Mouse (Mus musculus): ENCODE data around the gene Ccr10. TPM values are rescaled to one million over a fixed set of nuclear protein-coding genes. Genes with fewer than 3 reads are reported as not detected.

Gene Ccr10
- polyA plus RNA-seq, 1 experiment from 2014 or later = 0.11 TPM

- no peak overlapping the region for H3K4me3 ChIP-seq (ENCODE audit: low read depth, low read length)
- no peak for TF ChIP-seq CTCF (IDR thresholded peaks at IDR 0.05; ENCODE audit: low read depth)
- no peaks in the 10 kb centered on the region for H3K27me3 ChIP-seq (ENCODE audit: insufficient read depth, low read length)
- ATAC-seq (ENCODE audit: insufficient read depth) (no peak), DNase-seq (no peak)
- H3K4me2 ChIP-seq = no peak overlapping the region
- H3K36me3 ChIP-seq (ENCODE audit: insufficient read depth) = no peaks in the 10 kb centered on the region
- 25% methylated on average over 10 of the region's 10 CpGs for WGBS
- no peaks in the 10 kb centered on the region for H3K9me3 ChIP-seq (ENCODE audit: low read depth, low read length)
- H3K9ac ChIP-seq = no peak overlapping the region
- no peak overlapping the region for H3K27ac ChIP-seq (ENCODE audit: low read depth)
- H3K4me1 ChIP-seq (ENCODE audit: insufficient read depth) = 0 out of 2 replicates have a peak, but pooled peaks cover 4% of the 10 kb centered on the region
Measured at GRCm38 (mm10) chr11:101146377-101146776, 28.9 kb downstream of the Ccr10 start.

- peak; percentile 73 for DNase-seq
- Histone ChIP-seq H3K27ac (ENCODE audit: low read depth) (no peak overlapping the region), H3K36me3 (ENCODE audit: insufficient read depth) (no peaks in the 10 kb centered on the region), H3K9me3 (ENCODE audit: low read depth, low read length) (no peaks in the 10 kb centered on the region), H3K4me2 (peak overlapping the region; percentile 63), H3K27me3 (ENCODE audit: insufficient read depth, low read length) (peaks cover 9% of the 10 kb centered on the region; the same call in 1 of the 2 replicates), H3K4me1 (ENCODE audit: insufficient read depth) (peaks cover 11% of the 10 kb centered on the region), H3K4me3 (ENCODE audit: low read depth, low read length) (peak overlapping the region; percentile 24), H3K9ac (peak overlapping the region; percentile 40)
- WGBS = 19% methylated on average over 19 of the region's 19 CpGs
- ATAC-seq (ENCODE audit: insufficient read depth) = peak; percentile 58; the same call in 1 of the 2 replicates
- TF ChIP-seq CTCF (IDR thresholded peaks at IDR 0.05; ENCODE audit: low read depth) = no peak
Measured at GRCm38 (mm10) chr11:101143338-101144225, 31.7 kb downstream of the Ccr10 start.

- Histone ChIP-seq H3K4me2 (no peak overlapping the region), H3K36me3 (ENCODE audit: insufficient read depth) (no peaks in the 10 kb centered on the region), H3K9ac (no peak overlapping the region), H3K4me1 (ENCODE audit: insufficient read depth) (peaks cover 11% of the 10 kb centered on the region), H3K27ac (ENCODE audit: low read depth) (no peak overlapping the region), H3K27me3 (ENCODE audit: insufficient read depth, low read length) (peaks cover 9% of the 10 kb centered on the region; the same call in 1 of the 2 replicates), H3K9me3 (ENCODE audit: low read depth, low read length) (no peaks in the 10 kb centered on the region), H3K4me3 (ENCODE audit: low read depth, low read length) (no peak overlapping the region)
- 78% methylated on average over 10 of the region's 10 CpGs for WGBS
- no peak for TF ChIP-seq CTCF (IDR thresholded peaks at IDR 0.05; ENCODE audit: low read depth)
- DNase-seq (no peak), ATAC-seq (ENCODE audit: insufficient read depth) (no peak)
Measured at GRCm38 (mm10) chr11:101142215-101142967, 32.9 kb downstream of the Ccr10 start.

- DNase-seq (no peak), ATAC-seq (ENCODE audit: insufficient read depth) (no peak)
- peak overlapping the region; percentile 65; the same call in 1 of the 2 replicates for H3K27ac ChIP-seq (ENCODE audit: low read depth)
- 74% methylated on average over 8 of the region's 8 CpGs for WGBS
- no peaks in the 10 kb centered on the region for H3K9me3 ChIP-seq (ENCODE audit: low read depth, low read length)
- no peak overlapping the region for H3K4me3 ChIP-seq (ENCODE audit: low read depth, low read length)
- peaks cover 9% of the 10 kb centered on the region; the same call in 1 of the 2 replicates for H3K27me3 ChIP-seq (ENCODE audit: insufficient read depth, low read length)
- H3K4me2 ChIP-seq = no peak overlapping the region
- no peak overlapping the region for H3K9ac ChIP-seq
- peaks cover 11% of the 10 kb centered on the region for H3K4me1 ChIP-seq (ENCODE audit: insufficient read depth)
- no peaks in the 10 kb centered on the region for H3K36me3 ChIP-seq (ENCODE audit: insufficient read depth)
- no peak for TF ChIP-seq CTCF (IDR thresholded peaks at IDR 0.05; ENCODE audit: low read depth)
Measured at GRCm38 (mm10) chr11:101141088-101141487, 34.2 kb downstream of the Ccr10 start.

- ATAC-seq (ENCODE audit: insufficient read depth) (0 out of 2 replicates have a peak, but pooled peaks have one; percentile 22), DNase-seq (peak; percentile 78)
- Histone ChIP-seq H3K4me2 (peak overlapping the region; percentile 57), H3K9ac (peak overlapping the region; percentile 41), H3K9me3 (ENCODE audit: low read depth, low read length) (no peaks in the 10 kb centered on the region), H3K27ac (ENCODE audit: low read depth) (peak overlapping the region; percentile 65; the same call in 1 of the 2 replicates), H3K4me3 (ENCODE audit: low read depth, low read length) (peak overlapping the region; percentile 26), H3K4me1 (ENCODE audit: insufficient read depth) (peaks cover 11% of the 10 kb centered on the region), H3K36me3 (ENCODE audit: insufficient read depth) (no peaks in the 10 kb centered on the region), H3K27me3 (ENCODE audit: insufficient read depth, low read length) (peaks cover 9% of the 10 kb centered on the region; the same call in 1 of the 2 replicates)
- 31% methylated on average over 27 of the region's 27 CpGs for WGBS
- no peak for TF ChIP-seq CTCF (IDR thresholded peaks at IDR 0.05; ENCODE audit: low read depth)
Measured at GRCm38 (mm10) chr11:101140164-101140819, 35.0 kb downstream of the Ccr10 start.

GRCm38 (mm10) chr11:101138536-101139181, 36.6 kb downstream of the Ccr10 start:
- TF ChIP-seq CTCF (IDR thresholded peaks at IDR 0.05; ENCODE audit: low read depth) = 0 out of 2 replicates have a peak, but pooled peaks have one; percentile 9
- peaks cover 9% of the 10 kb centered on the region; the same call in 1 of the 2 replicates for H3K27me3 ChIP-seq (ENCODE audit: insufficient read depth, low read length)
- peak overlapping the region; percentile 46 for H3K4me2 ChIP-seq
- DNase-seq (peak; percentile 69), ATAC-seq (ENCODE audit: insufficient read depth) (peak; percentile 55; the same call in 1 of the 2 replicates)
- H3K36me3 ChIP-seq (ENCODE audit: insufficient read depth) = no peaks in the 10 kb centered on the region
- H3K27ac ChIP-seq (ENCODE audit: low read depth) = peak overlapping the region; percentile 50
- no peaks in the 10 kb centered on the region for H3K9me3 ChIP-seq (ENCODE audit: low read depth, low read length)
- no peak overlapping the region for H3K9ac ChIP-seq
- 17% methylated on average over 15 of the region's 15 CpGs for WGBS
- H3K4me3 ChIP-seq (ENCODE audit: low read depth, low read length) = peak overlapping the region; percentile 17; the same call in 1 of the 2 replicates
- H3K4me1 ChIP-seq (ENCODE audit: insufficient read depth) = peaks cover 11% of the 10 kb centered on the region

Data from lung, embryonic 14.5 days (tissue).